Mouse (Mus musculus): ENCODE measurements around the gene C1qb. TPM values are rescaled to one million over a fixed set of nuclear protein-coding genes. Genes with fewer than 3 reads are reported as not detected.

Gene C1qb
- polyA plus RNA-seq (2014; fragmentation: Illumina TruSeq; extraction: RNeasy Lipid Tissue Mini Kit (QIAGEN cat#74804); ENCODE audit: low read depth, low replicate concordance): 0.57 TPM

GRCm38 (mm10) chr4:136886101-136886500, at the start of gene C1qb:
Gene C1qb, minus strand, starts transcription at chr4:136886187.

GRCm38 (mm10) chr4:136898637-136899036, 12.7 kb upstream of the C1qb start, which contains the start of gene C1qa:
Gene C1qa, minus strand, starts transcription at chr4:136898803.

GRCm38 (mm10) chr4:136892811-136893210, 6.8 kb upstream of the C1qb start, which contains the start of gene C1qc:
Gene C1qc, minus strand, starts transcription at chr4:136893065.

GRCm38 (mm10) chr4:136835621-136836386, 50.2 kb downstream of the C1qb start, which contains the start of gene Ephb2:
Gene Ephb2, minus strand, starts transcription at chr4:136835988.

Other genes starting within 250 kb of the C1qb start
- gene Ephb2, start 50.2 kb downstream of the C1qb start, polyA plus RNA-seq (2014; fragmentation: Illumina TruSeq; extraction: RNeasy Lipid Tissue Mini Kit (QIAGEN cat#74804); ENCODE audit: low read depth, low replicate concordance): 0.69 TPM
- 0.77 TPM for gene C1qc, start 6.9 kb upstream of the C1qb start, polyA plus RNA-seq (2014; fragmentation: Illumina TruSeq; extraction: RNeasy Lipid Tissue Mini Kit (QIAGEN cat#74804); ENCODE audit: low read depth, low replicate concordance)
- 1.5 TPM for gene C1qa, start 12.6 kb upstream of the C1qb start, polyA plus RNA-seq (2014; fragmentation: Illumina TruSeq; extraction: RNeasy Lipid Tissue Mini Kit (QIAGEN cat#74804); ENCODE audit: low read depth, low replicate concordance)
- gene Epha8, start 70.6 kb upstream of the C1qb start, polyA plus RNA-seq (2014; fragmentation: Illumina TruSeq; extraction: RNeasy Lipid Tissue Mini Kit (QIAGEN cat#74804); ENCODE audit: low read depth, low replicate concordance): not detected
- gene Zbtb40, start 162.6 kb upstream of the C1qb start, polyA plus RNA-seq (2014; fragmentation: Illumina TruSeq; extraction: RNeasy Lipid Tissue Mini Kit (QIAGEN cat#74804); ENCODE audit: low read depth, low replicate concordance): 0.61 TPM

All from kidney, adult 10 weeks (tissue).